Mouse (Mus musculus) ovary, adult 18-20 months (tissue): ENCODE data around the gene Hk2.

Experiments used
- DNase-seq: peaks from one replicate; pipeline ENCODE4 v3.0.0; 2022; ENCODE audit warnings: low spot score, mixed read lengths

Gene Hk2

GRCm38 (mm10) chr6:82774321-82774764 is at the start of gene Hk2:
Gene Hk2 (minus strand): TSS chr6:82774454.
- DNase-seq, result peak; percentile 90

DNA sequence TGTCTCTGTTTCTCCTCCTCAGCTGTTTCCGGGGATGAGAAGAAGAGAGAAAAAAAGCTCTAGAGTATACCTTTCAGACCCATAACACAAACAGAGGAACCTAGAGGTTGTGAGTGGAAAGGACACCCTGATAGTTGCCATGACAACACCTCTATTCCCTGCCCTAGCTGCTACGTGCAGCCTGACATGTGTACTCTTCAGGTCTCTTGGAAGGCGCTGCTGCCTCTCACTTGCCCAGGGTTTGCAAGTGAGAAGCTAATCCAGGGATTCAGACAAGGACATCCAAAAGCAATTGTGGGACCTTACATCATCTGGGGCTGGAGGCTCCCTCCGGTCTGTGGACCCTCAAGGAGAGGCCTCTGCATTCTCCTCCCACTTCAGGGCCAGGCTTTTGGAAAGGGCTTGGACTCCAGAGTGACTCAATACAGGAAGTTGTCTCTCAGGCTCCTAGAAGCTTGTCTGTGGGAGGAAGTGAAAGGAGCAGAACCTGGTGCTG is 47.6 kb upstream of the Hk2 start:
- no peak for DNase-seq

GRCm38 (mm10) chr6:82820716-82821115 is 46.5 kb upstream of the Hk2 start:
- DNase-seq, result no peak

- no peak for DNase-seq
Measured at GRCm38 (mm10) chr6:82814821-82815220, 40.6 kb upstream of the Hk2 start.

- DNase-seq, result peak; percentile 36
Measured at GRCm38 (mm10) chr6:82807984-82808700, 33.9 kb upstream of the Hk2 start.

DNA sequence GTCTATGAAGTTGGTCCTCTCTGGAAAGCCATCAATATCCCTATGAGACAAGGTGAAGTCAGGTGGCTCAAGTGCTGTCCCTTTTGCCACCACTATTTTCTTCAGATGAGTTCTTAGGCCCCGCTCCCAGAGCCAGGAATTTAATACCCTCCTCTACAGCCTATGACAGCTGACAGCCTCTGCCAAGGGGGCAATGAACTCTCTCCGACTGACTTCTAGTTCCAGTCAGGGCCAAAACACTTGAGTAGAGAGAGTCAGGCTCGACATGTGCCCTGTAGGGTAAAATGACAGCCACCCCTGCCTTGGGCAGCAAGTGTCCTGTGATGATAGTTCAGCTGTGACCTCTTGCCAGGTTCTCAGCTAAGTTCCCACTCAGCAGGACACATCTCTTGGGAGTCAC is 32.7 kb upstream of the Hk2 start:
- DNase-seq, result no peak

DNA sequence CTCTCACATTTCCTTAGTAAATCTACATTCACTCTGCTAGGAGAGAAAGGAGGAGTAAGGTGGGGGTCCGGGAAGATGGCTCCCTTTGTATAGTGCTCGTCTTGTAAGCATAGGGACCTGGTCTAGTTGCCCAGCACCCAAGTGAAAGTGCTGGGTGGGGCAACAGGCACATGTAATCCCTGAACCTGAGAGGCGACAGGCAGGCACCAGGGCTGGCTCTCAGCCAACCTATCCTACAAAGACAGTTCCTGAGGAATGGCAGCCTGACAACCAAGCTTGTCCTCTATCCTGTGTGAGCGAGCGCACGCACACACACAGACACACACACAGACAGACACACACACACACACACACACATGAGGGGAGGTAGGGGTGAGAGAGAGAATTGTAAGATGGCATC is 32.2 kb upstream of the Hk2 start:
- DNase-seq, result no peak

GRCm38 (mm10) chr6:82805894-82806293 is 31.6 kb upstream of the Hk2 start:
- no peak for DNase-seq

DNA sequence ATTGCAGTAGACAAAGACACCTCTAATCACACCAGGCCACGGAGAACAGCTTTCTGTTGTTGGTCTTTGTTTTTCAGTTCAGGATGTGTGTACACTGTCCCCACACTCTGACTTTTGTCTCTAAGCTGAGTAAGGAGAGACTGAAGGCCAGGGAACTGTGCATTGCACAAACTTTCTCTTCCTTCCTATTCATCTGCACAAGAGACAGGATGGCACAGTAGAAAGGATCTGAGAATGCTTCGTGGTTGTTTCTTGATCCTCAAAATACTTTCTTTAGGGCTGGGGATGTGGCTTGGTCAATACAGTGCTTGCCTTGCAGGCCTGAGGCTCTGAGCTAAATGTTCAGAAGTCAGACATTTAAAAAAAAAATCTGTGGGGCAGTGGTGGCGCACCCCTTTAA is 30.7 kb upstream of the Hk2 start:
- DNase-seq, result no peak

- no peak for DNase-seq
Measured at GRCm38 (mm10) chr6:82798202-82798737, 24.0 kb upstream of the Hk2 start.

- DNase-seq, result no peak
Measured at GRCm38 (mm10) chr6:82797300-82797839, 23.1 kb upstream of the Hk2 start.

DNA sequence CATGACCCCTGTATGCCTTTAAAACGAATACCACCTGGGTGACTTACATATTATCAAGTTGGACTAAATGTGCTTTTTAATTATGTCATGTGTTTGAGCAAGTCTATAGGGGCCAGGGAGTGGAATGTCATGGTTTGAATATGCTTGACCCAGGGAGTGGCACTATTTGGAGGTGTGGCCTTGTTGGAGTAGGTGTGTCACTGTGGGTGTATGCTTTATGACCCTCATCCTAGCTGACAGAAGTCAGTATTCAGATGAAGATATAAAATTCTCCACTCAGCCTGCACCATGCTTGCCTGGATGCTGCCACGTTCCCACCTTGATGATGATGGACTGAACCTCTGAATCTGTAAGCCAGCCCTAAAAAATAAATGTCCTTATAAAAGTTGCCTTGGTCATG is 16.6 kb upstream of the Hk2 start:
- no peak for DNase-seq

DNA sequence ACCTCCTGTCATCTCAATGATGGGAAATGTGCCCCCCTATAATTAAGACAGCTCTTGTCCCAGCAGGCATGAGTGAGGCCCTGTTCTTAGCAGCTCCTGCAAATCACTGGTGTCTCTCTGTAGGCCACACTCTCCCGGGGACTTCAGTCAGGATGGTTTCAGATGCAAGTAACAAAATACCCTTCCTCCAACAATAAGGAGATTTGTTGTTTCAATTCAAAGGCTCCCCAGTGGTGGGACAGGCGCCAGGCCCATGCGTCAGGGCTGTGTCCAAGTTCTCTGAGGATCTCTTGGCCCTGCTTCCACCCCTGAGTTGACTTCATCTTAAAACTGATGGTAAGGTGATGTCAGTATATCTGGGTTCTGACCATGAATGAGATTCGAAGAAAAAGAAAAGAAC is 9.7 kb upstream of the Hk2 start:
- DNase-seq, result no peak

DNA sequence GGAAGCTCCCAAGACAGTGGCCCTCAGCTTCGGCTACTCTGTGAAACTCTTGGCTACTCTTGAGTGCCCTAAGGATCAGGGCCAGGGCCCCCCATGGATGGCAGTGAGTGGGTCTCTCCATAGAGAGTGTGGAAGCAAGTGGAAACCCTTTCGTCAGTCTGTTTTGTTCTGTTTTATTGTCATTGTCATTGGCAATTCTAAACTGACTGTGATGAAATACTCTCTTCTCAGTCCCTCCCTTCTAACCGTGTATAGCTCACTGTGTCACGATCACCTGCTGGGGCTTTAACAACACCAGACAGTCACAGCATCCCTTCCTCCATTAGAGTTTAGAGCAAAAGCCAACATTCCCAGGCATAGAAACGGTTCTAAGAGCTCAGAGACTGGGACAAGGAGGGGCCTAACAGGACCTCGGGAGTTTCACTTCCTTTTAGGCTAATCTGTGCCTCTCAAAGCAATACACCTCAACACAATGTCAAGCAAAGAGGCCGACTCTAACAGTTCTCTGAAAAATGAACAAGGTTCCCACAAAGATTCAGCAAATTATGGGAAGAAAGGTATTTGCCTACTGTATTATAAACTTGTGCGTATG is 6.6 kb upstream of the Hk2 start:
- DNase-seq, result no peak

- no peak for DNase-seq
Measured at GRCm38 (mm10) chr6:82780369-82780768, 6.1 kb upstream of the Hk2 start.

DNA sequence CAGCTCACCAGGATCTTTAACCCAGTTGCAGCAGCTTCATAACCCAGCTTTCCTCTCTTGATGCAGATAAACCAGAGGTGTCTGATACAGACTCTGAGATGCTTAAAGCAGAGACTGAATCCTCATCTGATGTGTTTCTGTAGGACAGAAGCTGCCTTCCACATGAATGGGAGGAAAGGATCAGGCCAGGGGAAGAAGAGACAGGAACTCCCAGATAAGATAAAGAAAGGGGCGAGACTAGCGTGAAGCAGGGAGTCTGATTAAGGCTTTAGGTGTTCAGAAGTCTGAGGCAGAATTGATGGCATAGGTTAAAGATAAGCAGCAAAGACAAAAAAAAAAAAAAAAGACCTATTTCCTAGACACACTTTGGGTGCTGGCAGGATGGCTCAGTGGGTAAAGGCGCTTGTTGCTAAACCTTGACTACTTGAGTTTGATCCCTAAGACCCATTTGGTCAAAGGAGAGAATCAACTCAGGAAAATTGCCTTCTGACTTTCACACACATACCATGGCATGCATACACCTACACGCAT is 2.9 kb upstream of the Hk2 start:
- DNase-seq, result no peak

DNA sequence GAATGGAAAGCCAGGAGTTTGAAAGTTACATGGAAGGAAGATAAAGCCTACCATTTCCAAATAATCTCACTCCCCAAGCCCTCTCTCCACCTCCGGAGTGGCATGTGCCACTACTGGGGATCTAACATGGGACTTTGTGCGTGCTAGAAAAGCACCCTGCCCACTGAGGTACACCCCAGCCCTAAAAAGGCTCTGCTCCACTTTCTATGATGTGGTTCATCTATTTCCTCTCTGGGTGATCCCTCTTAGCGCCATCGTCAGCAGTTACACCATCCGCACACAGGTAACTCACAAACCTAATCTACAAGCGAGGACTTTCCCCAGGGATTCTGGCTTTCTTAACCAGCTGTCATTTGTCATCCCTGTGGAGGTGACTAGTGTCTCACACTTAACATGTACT is 1.1 kb upstream of the Hk2 start:
- DNase-seq, result no peak

DNA sequence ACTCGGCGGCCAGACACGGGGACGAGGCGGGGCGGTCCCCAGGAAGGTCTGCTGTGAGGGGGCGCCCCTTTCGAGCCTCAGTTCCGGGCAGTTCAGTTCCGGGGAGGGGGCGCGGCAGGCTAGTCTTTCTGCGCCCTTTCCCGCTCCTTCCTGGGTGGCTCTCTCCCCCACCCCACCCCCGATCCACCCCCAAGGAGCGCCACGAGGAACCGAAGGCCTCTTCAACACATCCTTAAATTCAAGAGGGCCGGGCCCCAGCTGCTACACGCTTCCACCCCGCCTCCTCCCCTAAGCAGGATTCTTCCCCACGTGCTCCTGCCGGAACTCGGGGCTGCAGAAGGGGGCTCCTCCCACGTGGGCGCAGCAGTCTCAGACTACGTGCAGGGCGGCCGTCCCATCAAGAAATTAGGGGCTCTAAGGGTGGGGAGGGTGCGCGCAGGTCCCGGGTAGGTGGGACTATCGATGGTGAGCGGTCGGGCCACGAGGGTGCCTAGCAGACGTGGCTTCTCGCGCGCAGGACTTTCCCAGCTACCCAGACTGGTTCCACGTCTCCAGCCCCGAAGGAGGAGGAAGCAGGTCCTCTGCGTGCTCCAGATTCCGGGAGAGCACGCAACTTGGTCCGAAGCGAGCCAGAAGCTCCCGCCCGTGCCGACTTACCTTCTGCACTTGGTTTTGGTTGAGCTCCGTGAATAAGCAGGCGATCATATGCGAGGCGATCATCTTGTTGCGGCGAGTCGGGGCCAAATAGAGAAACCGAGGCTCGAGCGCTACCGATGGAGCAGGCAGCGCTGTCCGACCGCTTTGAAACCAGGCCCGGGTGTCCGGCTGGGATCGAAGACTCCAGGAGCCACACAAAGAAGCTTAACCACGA is 758 bp downstream of the Hk2 start:
- peak; percentile 47 for DNase-seq

- DNase-seq, result no peak
Measured at GRCm38 (mm10) chr6:82772451-82773101, 1.7 kb downstream of the Hk2 start.

DNA sequence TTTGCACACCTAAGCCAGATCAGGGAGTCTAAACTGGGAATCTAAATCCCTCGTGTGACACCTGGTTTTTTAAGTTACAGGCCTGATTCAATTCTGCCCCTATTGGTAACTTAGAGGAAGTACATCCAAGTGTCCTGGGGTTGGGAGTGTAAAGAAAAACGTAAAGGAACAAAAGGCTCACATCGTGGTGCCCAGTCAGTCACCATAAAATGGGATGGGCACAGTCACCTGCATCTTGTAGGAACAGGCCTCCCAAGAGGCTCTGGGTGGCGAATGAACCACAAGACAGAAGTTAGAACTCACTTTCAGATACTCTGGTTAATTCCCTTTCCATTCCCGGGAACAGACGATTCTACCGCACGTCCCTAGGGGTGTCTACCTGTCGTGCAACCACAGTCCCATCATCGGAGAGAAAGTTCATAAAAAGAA is 2.3 kb downstream of the Hk2 start:
- no peak for DNase-seq

DNA sequence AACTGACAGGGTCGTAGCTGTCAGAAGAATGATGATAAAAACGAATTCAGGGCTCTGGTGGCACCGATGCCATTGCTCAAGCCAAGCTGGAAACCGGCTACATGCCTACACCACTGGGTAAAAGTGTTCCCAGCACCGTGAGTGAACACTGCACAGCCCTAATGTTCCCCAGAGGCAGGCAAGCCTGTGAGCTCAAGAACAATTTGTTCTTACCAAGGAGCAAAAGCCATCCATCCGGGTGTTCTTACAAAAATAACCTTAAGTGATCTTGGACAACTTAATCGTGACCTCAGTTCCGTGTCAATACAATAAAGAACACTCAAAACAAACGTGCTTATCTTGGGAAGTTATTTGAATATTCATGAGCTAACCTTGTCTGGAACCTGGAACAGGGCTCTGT is 3.2 kb downstream of the Hk2 start:
- no peak for DNase-seq
